Mouse (Mus musculus) stomach, embryonic 14.5 days (tissue): ENCODE results near the gene Pi4kb. TPM values are rescaled to one million over a fixed set of nuclear protein-coding genes. Genes with fewer than 3 reads are reported as not detected.

Experiments used
- ATAC-seq: fragments of 200-750 bp; cut with Nextera tagmentation; 2 replicates; pipeline ENCODE4 v1.8.0; 2017; ENCODE audit warnings: low read depth, moderate TSS enrichment; ENCODE audit not compliant: insufficient number of reproducible peaks, insufficient read depth, low FRiP score
- H3K27ac ChIP-seq: fragments of 300-500 bp; sonication (generic); 2 replicates; pipeline ENCODE4 v1.5.1; 2014; ENCODE audit warnings: mild to moderate bottlenecking, low read length, moderate library complexity, mixed read lengths
- H3K27me3 ChIP-seq: fragments of 300-500 bp; sonication (generic); 2 replicates; pipeline ENCODE4 v1.6.1; 2014; ENCODE audit warnings: low read length, control low read depth, mixed read lengths; ENCODE audit not compliant: control insufficient read depth, insufficient read depth
- H3K36me3 ChIP-seq: fragments of 300-500 bp; sonication (generic); 2 replicates; pipeline ENCODE4 v1.6.1; 2014; ENCODE audit warnings: mild to moderate bottlenecking, control low read depth, low read length, moderate library complexity, mixed read lengths; ENCODE audit not compliant: control insufficient read depth, insufficient read depth
- H3K4me1 ChIP-seq: fragments of 300-500 bp; sonication (generic); 2 replicates; pipeline ENCODE4 v1.6.1; 2014; ENCODE audit warnings: low read length, control low read depth, mixed read lengths; ENCODE audit not compliant: control insufficient read depth, insufficient read depth
- H3K4me2 ChIP-seq: fragments of 300-500 bp; sonication (generic); replicated peaks from 2 replicates; pipeline ENCODE4 v1.6.1; 2014; ENCODE audit warnings: low read depth, low read length, control low read depth
- H3K4me3 ChIP-seq: fragments of 300-500 bp; sonication (generic); 2 replicates; pipeline ENCODE4 v1.5.1; 2014; ENCODE audit warnings: low read depth, low read length, control low read depth
- H3K9ac ChIP-seq: fragments of 300-500 bp; sonication (generic); replicated peaks from 2 replicates; pipeline ENCODE4 v1.6.1; 2014; ENCODE audit warnings: low read depth, mild to moderate bottlenecking, control low read depth, low read length, moderate library complexity, mixed read lengths
- H3K9me3 ChIP-seq: fragments of 300-500 bp; sonication (generic); 2 replicates; pipeline ENCODE4 v1.6.1; 2016; ENCODE audit warnings: low read depth, low read length, control low read depth; ENCODE audit not compliant: control insufficient read depth
- whole genome bisulfite sequencing: fragments of 180-500 bp; shearing (Covaris S2); extraction: QIAGEN DNeasy Blood & Tissue Kit; methylation state at CpG from one replicate; pipeline ENCODE4 v1.1.7; 2014; 5-methylcytosine and 5-hydroxymethylcytosine counted together
- microRNA-seq: library from miRNA; unstranded; fragments of <30 nt; microRNA quantifications from one replicate; pipeline ENCODE4, GENCODE M21; 2016
- polyA plus RNA-seq: library from polyadenylated mRNA; unstranded; fragments of >200 nt; fragmentation: Nextera tagmentation; extraction: Ambion mirVana; gene quantifications from 2 replicates; pipeline ENCODE4 v1.2.1, GENCODE M21; 2014

Pi4kb gene
- polyA plus RNA-seq, 1 experiment from 2014 or later: 24.7 TPM

- H3K9ac ChIP-seq: no peak overlapping the region
Observed at GRCm38 (mm10) chr3:95046462-95047057, 72.0 kb downstream of the Pi4kb start.

GRCm38 (mm10) chr3:95047914-95048313 is 73.4 kb downstream of the Pi4kb start:
- Histone ChIP-seq H3K4me1 (no peaks in the 10 kb centered on the region), H3K4me2 (no peak overlapping the region), H3K27me3 (no peaks in the 10 kb centered on the region), H3K27ac (no peak overlapping the region), H3K4me3 (no peak overlapping the region), H3K36me3 (no peaks in the 10 kb centered on the region), H3K9ac (no peak overlapping the region), H3K9me3 (no peaks in the 10 kb centered on the region)
- no peak for ATAC-seq
- 69% methylated on average over 3 of the region's 3 CpGs for WGBS

More at GRCm38 (mm10) chr3:95046462-95047057, 72.0 kb downstream of the Pi4kb start:
- H3K36me3 ChIP-seq: no peaks in the 10 kb centered on the region
- ATAC-seq: no peak
- no peak overlapping the region for H3K27ac ChIP-seq
- H3K4me2 ChIP-seq: no peak overlapping the region
- peaks cover 1% of the 10 kb centered on the region; the same call in 1 of the 2 replicates for H3K4me1 ChIP-seq
- no peaks in the 10 kb centered on the region for H3K27me3 ChIP-seq
- H3K9me3 ChIP-seq: no peaks in the 10 kb centered on the region
- 87% methylated on average over 11 of the region's 11 CpGs for WGBS
- no peak overlapping the region for H3K4me3 ChIP-seq

- WGBS: 50% methylated on average over 1 of the region's 1 CpGs
- Histone ChIP-seq H3K4me1 (peaks cover 5% of the 10 kb centered on the region), H3K36me3 (peaks cover 1% of the 10 kb centered on the region; the same call in 1 of the 2 replicates), H3K4me2 (no peak overlapping the region), H3K27me3 (no peaks in the 10 kb centered on the region), H3K9ac (no peak overlapping the region), H3K9me3 (no peaks in the 10 kb centered on the region), H3K27ac (no peak overlapping the region), H3K4me3 (no peak overlapping the region)
- ATAC-seq: no peak
Observed at GRCm38 (mm10) chr3:95052959-95053358, 78.4 kb downstream of the Pi4kb start.

GRCm38 (mm10) chr3:95053701-95054100 is 79.2 kb downstream of the Pi4kb start:
- Histone ChIP-seq H3K4me1 (peaks cover 5% of the 10 kb centered on the region), H3K27ac (no peak overlapping the region), H3K4me3 (no peak overlapping the region), H3K36me3 (peaks cover 7% of the 10 kb centered on the region; the same call in 1 of the 2 replicates), H3K4me2 (no peak overlapping the region), H3K9ac (no peak overlapping the region), H3K9me3 (no peaks in the 10 kb centered on the region), H3K27me3 (no peaks in the 10 kb centered on the region)
- ATAC-seq: no peak
- WGBS: 44% methylated on average over 3 of the region's 3 CpGs

DNA sequence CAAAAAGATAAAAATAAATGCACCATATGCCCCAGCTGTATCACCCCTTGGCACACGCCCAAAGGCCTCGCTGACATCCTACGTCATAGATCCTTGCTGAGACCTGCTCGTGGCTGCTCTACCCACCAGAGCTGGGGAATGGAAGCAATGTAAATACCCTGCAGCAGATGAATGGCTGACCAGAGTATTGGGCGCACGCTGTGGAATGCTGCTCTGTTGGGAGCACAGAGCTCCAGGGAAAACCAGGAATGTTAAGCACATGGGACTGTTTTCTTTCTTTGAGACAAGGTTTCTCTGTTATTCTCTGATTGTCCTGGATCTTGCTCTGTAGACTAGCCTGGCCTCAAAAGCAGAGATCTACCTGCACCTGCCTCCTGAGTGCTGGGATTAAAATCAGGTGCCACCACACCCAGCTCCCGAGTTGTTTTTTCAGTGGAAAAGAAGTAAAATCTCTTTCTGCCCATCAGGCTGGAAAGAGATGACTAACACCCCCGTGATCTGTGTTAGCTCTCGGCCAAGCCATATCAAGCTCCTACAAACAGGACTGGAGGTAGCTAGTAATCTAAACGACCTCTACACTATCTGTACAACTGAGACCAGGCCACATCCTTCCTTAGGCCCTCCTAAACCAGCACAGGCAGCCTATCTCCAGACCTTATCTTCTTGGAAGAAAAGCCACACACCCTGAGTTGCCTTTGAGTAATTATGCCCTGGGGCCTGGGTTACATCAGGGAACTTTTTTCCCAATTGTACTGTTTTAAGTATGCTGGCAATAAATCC is 80.1 kb downstream of the Pi4kb start:
- Histone ChIP-seq H3K4me2 (no peak overlapping the region), H3K36me3 (peaks cover 16% of the 10 kb centered on the region), H3K4me3 (no peak overlapping the region), H3K4me1 (peaks cover 5% of the 10 kb centered on the region), H3K9me3 (no peaks in the 10 kb centered on the region), H3K9ac (no peak overlapping the region), H3K27ac (peak overlapping the region; percentile 35; the same call in 1 of the 2 replicates), H3K27me3 (no peaks in the 10 kb centered on the region)
- WGBS: 19% methylated on average over 10 of the region's 10 CpGs
- ATAC-seq: peak; percentile 81

DNA sequence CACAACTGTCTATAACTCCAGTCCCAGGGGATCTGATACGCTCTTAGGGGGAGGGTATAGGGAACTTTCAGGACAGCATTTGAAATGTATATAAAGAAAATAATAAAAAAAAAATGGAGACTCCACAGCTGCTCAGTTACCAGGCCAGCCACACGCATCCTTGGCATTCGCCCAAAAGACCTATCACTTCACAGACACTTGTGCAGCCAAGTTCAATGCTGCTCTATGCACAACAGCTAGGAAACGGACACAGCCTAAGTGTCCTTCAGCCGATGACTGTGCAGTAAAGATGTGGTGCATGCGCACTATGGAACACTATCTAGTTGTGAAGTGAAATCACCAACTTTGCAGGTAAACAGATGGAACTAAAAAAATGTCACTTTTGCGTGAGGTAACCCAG is 81.7 kb downstream of the Pi4kb start:
- 72% methylated on average over 7 of the region's 7 CpGs for WGBS
- no peak for ATAC-seq

More for the DNA sequence above, 81.7 kb downstream of the Pi4kb start:
- Histone ChIP-seq H3K4me3 (no peak overlapping the region), H3K27ac (no peak overlapping the region), H3K36me3 (peaks cover 31% of the 10 kb centered on the region), H3K9ac (no peak overlapping the region), H3K4me2 (no peak overlapping the region), H3K9me3 (no peaks in the 10 kb centered on the region), H3K27me3 (no peaks in the 10 kb centered on the region), H3K4me1 (peaks cover 5% of the 10 kb centered on the region)

Small RNA genes lying within 50 kb of the gene (microRNA-seq; reads per million reads assigned to microRNA genes)
- 1.6 reads per million for gene Mir7013

Other genes starting within 250 kb of the Pi4kb start
- gene Cgn, start 188.2 kb upstream of the Pi4kb start, polyA plus RNA-seq: 31.9 and 35.2 TPM in 2 replicates
- gene Pogz, start 137.2 kb upstream of the Pi4kb start, polyA plus RNA-seq: 25.5 TPM in 2 replicates
- 334 and 336 TPM in 2 replicates for gene Psmb4, start 87.8 kb upstream of the Pi4kb start, polyA plus RNA-seq
- 86.2 and 89.6 TPM in 2 replicates for gene Selenbp1, start 41.7 kb upstream of the Pi4kb start, polyA plus RNA-seq
- gene Rfx5, start 20.7 kb upstream of the Pi4kb start, polyA plus RNA-seq: 12.8 and 14.5 TPM in 2 replicates
- gene Zfp687, start 40.7 kb downstream of the Pi4kb start, polyA plus RNA-seq: 30.3 and 34.9 TPM in 2 replicates
- 229 and 231 TPM in 2 replicates for gene Psmd4, start 67.9 kb downstream of the Pi4kb start, polyA plus RNA-seq
- gene Pip5k1a, start 132.2 kb downstream of the Pi4kb start, polyA plus RNA-seq: 14.6 and 14.9 TPM in 2 replicates
- 139 and 156 TPM in 2 replicates for gene Vps72, start 136.3 kb downstream of the Pi4kb start, polyA plus RNA-seq
- gene Tmod4, start 149.7 kb downstream of the Pi4kb start, polyA plus RNA-seq: 0.83 and 1.8 TPM in 2 replicates
- gene Scnm1, start 159.3 kb downstream of the Pi4kb start, polyA plus RNA-seq: 67.7 and 73.7 TPM in 2 replicates
- 9.2 and 10.9 TPM in 2 replicates for gene Lysmd1, start 159.4 kb downstream of the Pi4kb start, polyA plus RNA-seq
- gene Tnfaip8l2, start 167.6 kb downstream of the Pi4kb start, polyA plus RNA-seq: 4.2 and 4.7 TPM in 2 replicates
- gene Sema6c, start 185.7 kb downstream of the Pi4kb start, polyA plus RNA-seq: 5.8 and 6.7 TPM in 2 replicates
- 15.1 and 18.4 TPM in 2 replicates for gene Gabpb2, start 243.2 kb downstream of the Pi4kb start, polyA plus RNA-seq